Mouse (Mus musculus) liver, postnatal 0 days (tissue): ENCODE results near the gene Esyt2.
"Not testable (repeated sequence)": the region's sequence is repeated elsewhere in the genome, so short reads cannot be mapped to it uniquely, and the experiment has no call there.

ENCODE experiments used
- CTCF ChIP-seq: sonication (generic); IDR thresholded peaks from 2 replicates; pipeline ENCODE4 v1.5.1; 2016; ENCODE audit warnings: antibody characterized with exemption, low read depth
- EP300 ChIP-seq: IDR thresholded peaks from 2 replicates; pipeline ENCODE4 v1.6.1; 2016; ENCODE audit warnings: antibody characterized with exemption, low read depth, mild to moderate bottlenecking

- not testable (repeated sequence) for TF ChIP-seq CTCF, EP300
These were observed 5.9 kb upstream of the Esyt2 start, which contains the start of gene Gm11027 for GRCm38 (mm10) chr12:116275086-116275485.
